Mouse (Mus musculus) urinary bladder, adult 18-20 months (tissue): ENCODE data around the gene Epsti1.

Experiments used
- DNase-seq, 2 experiments: peaks; one replicate each; pipeline ENCODE4 v3.0.0; 2022; ENCODE audit warnings: low spot score in 2 of 2, mixed read lengths in 2 of 2

Gene Epsti1

DNA sequence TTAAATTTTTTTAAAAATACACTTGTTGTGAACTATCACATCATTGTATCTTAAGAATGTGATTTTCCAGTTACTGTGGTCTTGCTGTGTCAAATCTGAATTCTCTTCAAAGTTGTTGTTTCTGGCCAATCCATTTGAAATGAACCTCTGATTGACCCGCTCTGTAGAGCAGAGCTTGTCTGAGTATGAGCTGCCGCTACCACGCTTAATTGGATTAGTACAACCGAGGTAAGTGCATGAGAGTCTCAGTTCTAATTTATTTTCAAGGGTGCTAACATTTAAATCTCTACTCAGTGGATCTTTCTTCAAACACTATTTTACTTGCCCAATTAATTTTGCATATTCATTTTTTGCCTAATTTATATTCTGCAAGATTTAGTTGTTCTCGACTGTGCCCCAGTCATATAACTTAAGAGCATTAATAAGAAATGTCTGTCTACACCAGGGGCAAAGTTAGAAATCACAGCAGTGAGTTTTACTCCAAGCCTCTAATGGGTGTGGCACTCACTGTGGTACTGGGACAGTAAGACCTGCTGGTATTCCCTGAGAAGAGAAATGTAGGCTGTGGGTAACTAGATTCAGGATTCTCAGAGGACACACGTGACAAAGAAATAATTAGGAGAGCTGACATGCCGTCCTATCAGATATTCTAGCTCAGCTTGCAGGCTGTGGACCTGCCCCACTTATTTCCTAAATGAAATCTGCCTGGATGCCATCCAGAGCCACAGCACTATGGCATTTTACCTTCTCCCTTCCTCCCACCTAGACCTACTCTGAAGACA lies 111.7 kb downstream of the Epsti1 start:
- no peak for DNase-seq

DNA sequence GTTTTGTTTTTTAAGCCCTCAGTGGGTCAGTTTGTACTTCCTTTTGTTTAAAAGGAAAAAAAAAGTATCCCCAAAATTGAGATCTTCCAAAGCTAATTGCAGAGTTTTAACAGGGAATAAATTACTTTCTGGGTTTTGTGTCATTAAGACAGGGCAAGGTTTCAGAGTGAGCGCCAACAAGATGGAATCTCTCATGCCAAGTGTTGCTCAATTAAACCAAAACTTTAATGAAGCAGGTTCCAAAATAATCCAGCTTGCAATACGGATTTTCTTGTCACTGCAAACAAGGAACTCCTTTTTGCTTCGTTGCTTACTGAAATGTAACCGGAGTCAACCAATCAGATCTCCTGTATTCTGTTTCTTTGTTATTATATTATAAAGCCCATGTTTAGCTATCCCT lies 112.4 kb downstream of the Epsti1 start:
- no peak for DNase-seq

DNA sequence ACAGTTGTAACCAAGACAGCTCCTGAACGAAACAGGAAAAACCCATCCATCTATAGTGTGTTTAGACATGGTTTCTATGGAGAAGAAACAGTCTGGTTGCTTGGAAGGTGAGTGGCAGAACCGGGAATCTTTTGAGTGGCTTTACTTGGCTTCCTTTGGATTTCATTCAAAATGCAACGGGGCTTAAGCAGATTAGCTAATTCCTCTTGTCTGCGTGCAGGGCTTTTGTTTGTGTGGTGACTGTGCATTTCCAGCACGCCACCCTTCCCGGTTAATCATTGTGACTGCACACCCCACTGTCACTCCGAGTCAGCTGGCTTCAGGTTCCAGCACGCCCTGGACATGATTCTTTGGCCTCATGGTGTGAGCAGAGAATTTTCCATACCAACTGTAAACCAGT lies 115.9 kb downstream of the Epsti1 start:
- peak; percentile 10 to 14 for DNase-seq

DNA sequence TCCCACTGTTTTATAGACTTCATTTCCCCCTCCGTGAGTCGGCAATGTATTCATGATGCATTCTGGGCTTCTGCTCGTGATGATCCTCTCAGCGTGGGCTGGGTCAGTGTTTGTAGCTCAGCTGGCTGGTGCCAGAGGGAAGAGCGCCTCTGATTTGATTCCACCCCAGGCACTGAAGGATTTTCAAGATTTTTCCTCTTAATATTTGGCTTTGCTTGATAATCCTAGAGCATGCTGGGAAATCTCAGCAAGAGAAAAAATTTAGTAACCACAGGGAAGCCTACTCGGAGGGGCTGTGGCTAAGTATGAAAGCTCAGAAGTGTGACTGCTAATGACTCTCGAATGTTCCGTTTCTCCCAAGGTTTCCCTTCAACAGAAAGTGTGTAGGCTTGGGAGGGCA lies 134.8 kb downstream of the Epsti1 start:
- no peak for DNase-seq

DNA sequence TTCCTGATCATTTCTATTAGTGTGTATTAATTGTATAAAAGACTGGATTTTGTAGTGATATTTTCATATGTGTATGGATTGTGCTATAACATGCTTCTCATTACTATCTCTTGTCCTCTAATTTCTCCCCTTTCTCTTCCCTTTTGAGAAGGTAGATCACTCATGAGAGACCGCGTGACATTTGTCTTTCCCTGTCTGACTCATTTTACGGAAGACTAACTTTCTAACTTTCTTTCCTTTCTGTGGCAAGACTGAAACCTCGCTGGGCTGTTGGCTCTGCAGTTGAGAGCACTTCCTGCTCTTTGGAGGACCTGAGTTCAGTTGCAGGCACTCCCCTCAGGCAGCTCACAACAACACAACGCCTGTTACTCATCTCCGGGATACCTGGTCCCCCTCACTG lies 136.6 kb downstream of the Epsti1 start:
- no peak for DNase-seq

DNA sequence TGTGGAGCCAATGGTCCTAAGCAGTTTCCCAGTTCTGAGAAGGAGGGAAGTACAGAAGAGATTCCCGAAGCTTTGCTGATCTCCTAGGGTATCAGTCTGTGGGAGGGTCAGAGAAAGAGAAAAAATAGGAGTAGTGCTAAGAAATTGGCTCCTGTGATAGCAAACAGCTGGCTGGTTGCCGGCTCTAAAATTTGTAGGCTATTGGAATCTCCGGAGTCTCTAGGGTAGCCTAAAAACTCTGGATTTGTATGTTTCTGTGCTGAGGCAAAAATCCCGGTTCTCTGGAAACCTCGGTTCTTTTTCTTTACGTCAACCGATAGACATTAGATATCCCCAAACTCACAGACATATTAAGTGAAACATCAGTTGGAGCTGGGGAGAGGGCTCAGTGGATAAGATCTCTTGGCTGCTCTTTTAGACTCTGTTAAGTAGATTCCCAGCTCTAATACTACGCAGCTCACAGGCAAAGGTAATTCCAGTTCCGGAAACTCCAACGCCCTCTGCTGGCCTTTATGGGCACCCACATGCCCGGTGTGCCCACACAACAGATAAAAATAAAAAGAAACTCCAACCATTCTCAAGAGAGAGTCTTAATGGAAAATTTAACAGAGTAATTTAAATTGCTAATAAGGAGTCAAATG lies 138.0 kb downstream of the Epsti1 start:
- no peak for DNase-seq

DNA sequence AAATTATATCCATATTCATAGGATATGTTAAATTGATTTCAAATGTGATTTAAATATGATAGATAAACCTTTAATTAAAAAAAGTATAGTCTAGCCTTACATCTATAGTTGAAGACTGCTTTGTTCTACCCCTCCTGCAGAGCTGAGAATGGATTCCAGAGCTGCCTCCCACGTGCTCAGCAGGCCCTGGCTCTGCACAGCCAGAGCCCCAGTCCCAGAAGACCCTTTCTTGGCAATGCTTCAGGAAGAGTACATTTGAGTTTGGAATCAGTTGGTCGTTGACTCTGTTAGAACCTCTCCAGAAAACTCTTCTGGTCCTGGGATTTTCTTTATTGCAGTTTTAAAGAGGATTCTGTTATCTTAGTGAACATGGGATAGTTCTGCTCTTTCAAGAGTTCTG lies 139.0 kb downstream of the Epsti1 start:
- no peak for DNase-seq

DNA sequence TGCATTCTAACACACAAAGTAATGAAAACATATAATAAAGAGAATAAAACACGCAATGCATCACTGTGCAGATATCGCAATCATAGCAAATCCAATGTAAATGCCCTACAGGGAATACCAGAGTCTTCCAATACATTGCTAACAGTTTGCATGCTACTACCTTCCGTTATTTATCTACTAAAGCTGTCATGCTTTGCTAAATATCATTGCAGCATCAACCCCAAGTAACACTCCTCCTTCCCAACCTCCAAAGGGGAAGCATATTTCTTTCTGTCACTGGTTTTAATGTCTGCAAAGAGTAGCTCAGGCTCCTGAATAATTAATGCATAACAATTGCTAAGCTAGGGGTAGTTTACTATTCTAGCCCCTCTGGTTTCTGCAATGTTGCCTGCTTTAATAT lies 144.2 kb downstream of the Epsti1 start:
- no peak for DNase-seq

DNA sequence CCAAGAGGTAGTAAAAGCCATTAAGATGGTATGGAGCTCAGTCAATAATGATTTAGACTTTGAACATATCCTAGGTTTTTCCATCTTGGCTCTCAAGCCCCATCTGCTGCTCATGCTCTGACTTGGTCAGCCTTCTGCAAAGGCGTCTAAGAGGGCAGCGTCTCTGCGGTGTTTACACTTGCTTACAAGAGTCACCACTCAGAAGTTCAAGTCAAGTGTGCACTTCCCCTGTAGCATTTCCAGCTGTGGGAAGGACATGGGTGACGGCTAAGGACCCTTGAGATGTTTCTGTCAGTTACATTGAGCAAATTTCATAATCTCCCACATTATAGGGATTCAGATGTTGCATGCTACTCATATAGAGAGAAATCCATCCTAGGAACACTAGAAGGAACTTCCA lies 144.6 kb downstream of the Epsti1 start:
- DNase-seq, result no peak
